Mouse (Mus musculus): ENCODE measurements around the gene Agtrap.
"Not testable (repeated sequence)": the region's sequence is repeated elsewhere in the genome, so short reads cannot be mapped to it uniquely, and the experiment has no call there.

Gene Agtrap

GRCm38 (mm10) chr4:148087907-148088527, at the start of gene Agtrap:
Gene Agtrap (minus strand): TSS chr4:148088031.
- peak; percentile 85 to 86 for DNase-seq

- DNase-seq = no peak
Measured at GRCm38 (mm10) chr4:148137503-148137902, 49.7 kb upstream of the Agtrap start.

GRCm38 (mm10) chr4:148134988-148135387, 47.2 kb upstream of the Agtrap start:
- DNase-seq = no peak

- no peak for DNase-seq
Measured at GRCm38 (mm10) chr4:148131497-148132081, 43.8 kb upstream of the Agtrap start.

GRCm38 (mm10) chr4:148130561-148131413, 43.0 kb upstream of the Agtrap start, which contains the start of gene Draxin:
Gene Draxin (minus strand): TSS chr4:148130698.
- DNase-seq = no peak

GRCm38 (mm10) chr4:148130133-148130532, 42.3 kb upstream of the Agtrap start, which contains the start of gene Mad2l2:
Gene Mad2l2 (plus strand): TSS chr4:148130384.
- no peak for DNase-seq

GRCm38 (mm10) chr4:148128672-148129071, 40.8 kb upstream of the Agtrap start:
- DNase-seq = no peak

- no peak for DNase-seq
Measured at GRCm38 (mm10) chr4:148128241-148128640, 40.4 kb upstream of the Agtrap start.

GRCm38 (mm10) chr4:148122694-148123066, 34.8 kb upstream of the Agtrap start:
- DNase-seq = no peak

- DNase-seq = no peak
Measured at GRCm38 (mm10) chr4:148121982-148122693, 34.3 kb upstream of the Agtrap start.

GRCm38 (mm10) chr4:148121362-148121761, 33.5 kb upstream of the Agtrap start:
- DNase-seq = no peak

GRCm38 (mm10) chr4:148120555-148120954, 32.7 kb upstream of the Agtrap start:
- DNase-seq = no peak

GRCm38 (mm10) chr4:148119578-148119977, 31.7 kb upstream of the Agtrap start:
- not testable (repeated sequence) for DNase-seq

- peak; percentile 19 to 22 for DNase-seq
Measured at GRCm38 (mm10) chr4:148117392-148117791, 29.6 kb upstream of the Agtrap start.

GRCm38 (mm10) chr4:148116657-148117056, 28.8 kb upstream of the Agtrap start:
- DNase-seq = peak; percentile 48 to 50

GRCm38 (mm10) chr4:148115467-148115866, 27.6 kb upstream of the Agtrap start:
- DNase-seq = peak; percentile 52 to 56

- DNase-seq = peak; percentile 86 to 87
Measured at GRCm38 (mm10) chr4:148114758-148115391, 27.0 kb upstream of the Agtrap start.

GRCm38 (mm10) chr4:148112519-148112918, 24.7 kb upstream of the Agtrap start:
- DNase-seq = no peak

GRCm38 (mm10) chr4:148109215-148109614, 21.4 kb upstream of the Agtrap start:
- DNase-seq = no peak

- DNase-seq = no peak
Measured at GRCm38 (mm10) chr4:148108565-148109100, 20.8 kb upstream of the Agtrap start.

- no peak for DNase-seq
Measured at GRCm38 (mm10) chr4:148107621-148108291, 19.9 kb upstream of the Agtrap start.

GRCm38 (mm10) chr4:148104146-148104545, 16.3 kb upstream of the Agtrap start:
- no peak for DNase-seq
